Mouse (Mus musculus) forebrain, embryonic 15.5 days (tissue): ENCODE data around the gene Tmtc4. TPM values are rescaled to one million over a fixed set of nuclear protein-coding genes. Genes with fewer than 3 reads are reported as not detected.

Source experiments
- ATAC-seq: fragments of 200-750 bp; cut with Nextera tagmentation; replicated peaks from 2 replicates; pipeline ENCODE4 v1.8.0; 2017; ENCODE audit warnings: mild to moderate bottlenecking, moderate TSS enrichment, moderate library complexity
- H3K27ac ChIP-seq: fragments of 300-500 bp; sonication (generic); replicated peaks from 2 replicates; pipeline ENCODE4 v1.5.1; 2015; ENCODE audit warnings: mild to moderate bottlenecking, inconsistent platforms
- H3K27me3 ChIP-seq: fragments of 300-500 bp; sonication (generic); 2 replicates; pipeline ENCODE4 v1.6.1; 2015; ENCODE audit warnings: inconsistent platforms
- H3K36me3 ChIP-seq: fragments of 300-500 bp; sonication (generic); 2 replicates; pipeline ENCODE4 v1.6.1; 2015; ENCODE audit warnings: mild to moderate bottlenecking, inconsistent platforms
- H3K4me1 ChIP-seq: fragments of 300-500 bp; sonication (generic); 2 replicates; pipeline ENCODE4 v1.6.1; 2015; ENCODE audit warnings: inconsistent platforms
- H3K4me2 ChIP-seq: fragments of 300-500 bp; sonication (generic); replicated peaks from 2 replicates; pipeline ENCODE4 v1.6.1; 2015; ENCODE audit warnings: mild to moderate bottlenecking, inconsistent platforms
- H3K4me3 ChIP-seq: fragments of 300-500 bp; sonication (generic); 2 replicates; pipeline ENCODE4 v1.5.1; 2015; ENCODE audit warnings: mild to moderate bottlenecking, inconsistent platforms
- H3K9ac ChIP-seq: fragments of 300-500 bp; sonication (generic); replicated peaks from 2 replicates; pipeline ENCODE4 v1.6.1; 2015; ENCODE audit warnings: mild to moderate bottlenecking, inconsistent platforms
- H3K9me3 ChIP-seq: fragments of 300-500 bp; sonication (generic); 2 replicates; pipeline ENCODE4 v1.6.1; 2016; ENCODE audit warnings: inconsistent platforms
- WGBS: fragments of 180-500 bp; shearing (Covaris S2); methylation state at CpG from one replicate; pipeline ENCODE4 v1.1.7; 2015; ENCODE audit warnings: mixed read lengths; 5-methylcytosine and 5-hydroxymethylcytosine counted together
- polyA plus RNA-seq: library from polyadenylated mRNA; unstranded; fragments of >200 nt; fragmentation: Nextera tagmentation; extraction: Ambion mirVana; gene quantifications from 2 replicates; pipeline ENCODE4 v1.2.1, GENCODE M21; 2015

The Tmtc4 gene
- polyA plus RNA-seq, 1 experiment from 2014 or later = 39.1 TPM

GRCm38 (mm10) chr14:122898550-122898949 lies 85.3 kb downstream of the Tmtc4 start:
- Histone ChIP-seq H3K27ac (no peak overlapping the region), H3K9ac (no peak overlapping the region), H3K9me3 (no peaks in the 10 kb centered on the region), H3K4me1 (peaks cover 20% of the 10 kb centered on the region), H3K36me3 (no peaks in the 10 kb centered on the region), H3K4me3 (no peak overlapping the region), H3K4me2 (no peak overlapping the region), H3K27me3 (no peaks in the 10 kb centered on the region; the same call in 1 of the 2 replicates)
- no peak for ATAC-seq

- Histone ChIP-seq H3K27ac (no peak overlapping the region), H3K4me3 (no peak overlapping the region), H3K4me2 (no peak overlapping the region), H3K27me3 (no peaks in the 10 kb centered on the region; the same call in 1 of the 2 replicates), H3K4me1 (peaks cover 6% of the 10 kb centered on the region; the same call in 1 of the 2 replicates), H3K9ac (no peak overlapping the region), H3K36me3 (no peaks in the 10 kb centered on the region), H3K9me3 (no peaks in the 10 kb centered on the region)
- no peak for ATAC-seq
- WGBS = 93% methylated on average over 1 of the region's 1 CpGs
These were observed 87.7 kb downstream of the Tmtc4 start for GRCm38 (mm10) chr14:122896106-122896505.

- H3K4me3 ChIP-seq = no peak overlapping the region
- no peaks in the 10 kb centered on the region for H3K27me3 ChIP-seq
- ATAC-seq = no peak
- 92% methylated on average over 12 of the region's 12 CpGs for WGBS
- no peak overlapping the region for H3K4me2 ChIP-seq
- no peaks in the 10 kb centered on the region for H3K4me1 ChIP-seq
- H3K27ac ChIP-seq = no peak overlapping the region
- H3K36me3 ChIP-seq = no peaks in the 10 kb centered on the region
- no peak overlapping the region for H3K9ac ChIP-seq
- no peaks in the 10 kb centered on the region for H3K9me3 ChIP-seq
These were observed 92.3 kb downstream of the Tmtc4 start for GRCm38 (mm10) chr14:122891470-122891968.

GRCm38 (mm10) chr14:122888480-122888872 lies 95.4 kb downstream of the Tmtc4 start:
- Histone ChIP-seq H3K9me3 (no peaks in the 10 kb centered on the region), H3K4me3 (no peak overlapping the region), H3K4me2 (no peak overlapping the region), H3K27me3 (no peaks in the 10 kb centered on the region), H3K27ac (no peak overlapping the region), H3K36me3 (no peaks in the 10 kb centered on the region), H3K4me1 (peaks cover 28% of the 10 kb centered on the region), H3K9ac (no peak overlapping the region)
- no peak for ATAC-seq
- WGBS = 100% methylated on average over 1 of the region's 1 CpGs

GRCm38 (mm10) chr14:122887702-122888479 lies 95.9 kb downstream of the Tmtc4 start:
- no peak for ATAC-seq
- 74% methylated on average over 3 of the region's 3 CpGs for WGBS

GRCm38 (mm10) chr14:122887278-122887677 lies 96.6 kb downstream of the Tmtc4 start:
- H3K27me3 ChIP-seq = no peaks in the 10 kb centered on the region
- no peak for ATAC-seq
- H3K4me3 ChIP-seq = no peak overlapping the region
- H3K27ac ChIP-seq = no peak overlapping the region
- no peak overlapping the region for H3K9ac ChIP-seq
- WGBS = 84% methylated on average over 1 of the region's 1 CpGs
- no peak overlapping the region for H3K4me2 ChIP-seq
- no peaks in the 10 kb centered on the region for H3K9me3 ChIP-seq
- no peaks in the 10 kb centered on the region for H3K36me3 ChIP-seq
- H3K4me1 ChIP-seq = peaks cover 40% of the 10 kb centered on the region

More at GRCm38 (mm10) chr14:122887702-122888479, 95.9 kb downstream of the Tmtc4 start:
- no peaks in the 10 kb centered on the region for H3K9me3 ChIP-seq
- peaks cover 34% of the 10 kb centered on the region for H3K4me1 ChIP-seq
- H3K36me3 ChIP-seq = no peaks in the 10 kb centered on the region
- no peaks in the 10 kb centered on the region for H3K27me3 ChIP-seq
- no peak overlapping the region for H3K4me2 ChIP-seq
- H3K9ac ChIP-seq = no peak overlapping the region
- no peak overlapping the region for H3K4me3 ChIP-seq
- H3K27ac ChIP-seq = no peak overlapping the region

GRCm38 (mm10) chr14:122885893-122886292 lies 97.9 kb downstream of the Tmtc4 start:
- 62% methylated on average over 7 of the region's 7 CpGs for whole genome bisulfite sequencing
- Histone ChIP-seq H3K36me3 (no peaks in the 10 kb centered on the region), H3K27ac (no peak overlapping the region), H3K4me1 (peaks cover 49% of the 10 kb centered on the region), H3K4me3 (no peak overlapping the region), H3K9ac (no peak overlapping the region), H3K9me3 (no peaks in the 10 kb centered on the region), H3K27me3 (no peaks in the 10 kb centered on the region), H3K4me2 (no peak overlapping the region)
- ATAC-seq = peak; percentile 23; the same call in 1 of the 2 replicates

- Histone ChIP-seq H3K36me3 (no peaks in the 10 kb centered on the region), H3K4me2 (no peak overlapping the region), H3K9ac (no peak overlapping the region), H3K4me3 (no peak overlapping the region), H3K4me1 (peaks cover 49% of the 10 kb centered on the region), H3K27me3 (no peaks in the 10 kb centered on the region), H3K27ac (peak overlapping the region; percentile 74), H3K9me3 (no peaks in the 10 kb centered on the region)
- ATAC-seq = peak; percentile 77
- 9% methylated on average over 10 of the region's 10 CpGs for WGBS
These were observed 99.8 kb downstream of the Tmtc4 start for GRCm38 (mm10) chr14:122883821-122884584.

- no peaks in the 10 kb centered on the region for H3K9me3 ChIP-seq
- H3K27ac ChIP-seq = peak overlapping the region; percentile 74
- no peaks in the 10 kb centered on the region for H3K36me3 ChIP-seq
- 14% methylated on average over 4 of the region's 4 CpGs for WGBS
- peaks cover 53% of the 10 kb centered on the region for H3K4me1 ChIP-seq
- H3K4me3 ChIP-seq = no peak overlapping the region
- ATAC-seq = peak; percentile 62
- no peak overlapping the region for H3K4me2 ChIP-seq
- H3K27me3 ChIP-seq = no peaks in the 10 kb centered on the region
- H3K9ac ChIP-seq = no peak overlapping the region
These were observed 100.4 kb downstream of the Tmtc4 start for GRCm38 (mm10) chr14:122883410-122883806.

GRCm38 (mm10) chr14:122882795-122883409 lies 100.9 kb downstream of the Tmtc4 start:
- Histone ChIP-seq H3K4me1 (peaks cover 53% of the 10 kb centered on the region), H3K4me2 (no peak overlapping the region), H3K27ac (peak overlapping the region; percentile 74), H3K36me3 (no peaks in the 10 kb centered on the region), H3K4me3 (no peak overlapping the region), H3K9me3 (no peaks in the 10 kb centered on the region), H3K9ac (no peak overlapping the region), H3K27me3 (peaks cover under 1% of the 10 kb centered on the region; the same call in 1 of the 2 replicates)
- WGBS = 38% methylated on average over 7 of the region's 7 CpGs
- peak; percentile 33 for ATAC-seq

GRCm38 (mm10) chr14:122882201-122882639 lies 101.6 kb downstream of the Tmtc4 start:
- Histone ChIP-seq H3K27ac (peak overlapping the region; percentile 74), H3K36me3 (no peaks in the 10 kb centered on the region), H3K4me1 (peaks cover 53% of the 10 kb centered on the region), H3K9me3 (no peaks in the 10 kb centered on the region), H3K4me3 (no peak overlapping the region), H3K9ac (no peak overlapping the region), H3K27me3 (peaks cover 3% of the 10 kb centered on the region; the same call in 1 of the 2 replicates), H3K4me2 (0 out of 2 replicates have a peak overlapping the region, but pooled peaks have one; percentile 0)
- WGBS = 19% methylated on average over 9 of the region's 9 CpGs
- ATAC-seq = peak; percentile 46

GRCm38 (mm10) chr14:122881699-122882098 lies 102.1 kb downstream of the Tmtc4 start:
- Histone ChIP-seq H3K9me3 (no peaks in the 10 kb centered on the region), H3K36me3 (no peaks in the 10 kb centered on the region), H3K4me3 (no peak overlapping the region), H3K4me2 (no peak overlapping the region), H3K4me1 (peaks cover 53% of the 10 kb centered on the region), H3K27ac (peak overlapping the region; percentile 74), H3K9ac (no peak overlapping the region), H3K27me3 (peaks cover 5% of the 10 kb centered on the region)
- 44% methylated on average over 2 of the region's 2 CpGs for WGBS
- ATAC-seq = no peak
